Mouse (Mus musculus) myocyte (in vitro differentiated cells): ENCODE data around the gene Arhgap35.

ENCODE experiments used
- POLR2A ChIP-seq: IDR thresholded peaks from one replicate; pipeline ENCODE4 v1.6.1; 2011; ENCODE audit warnings: low read depth, mild to moderate bottlenecking, control low read depth, moderate library complexity; ENCODE audit not compliant: insufficient read length
- POLR2AphosphoS2 ChIP-seq: IDR thresholded peaks from one replicate; pipeline ENCODE4 v1.6.1; 2011; ENCODE audit warnings: low read depth, control low read depth; ENCODE audit not compliant: insufficient read length
- USF1 ChIP-seq: IDR thresholded peaks from one replicate; pipeline ENCODE4 v1.6.1; 2011; ENCODE audit warnings: low read depth, mild to moderate bottlenecking, control low read depth, moderate library complexity

GRCm38 (mm10) chr7:16621066-16621622 is 6.4 kb upstream of the Arhgap35 start:
- TF ChIP-seq POLR2A: no peak
- TF ChIP-seq USF1: no peak
- TF ChIP-seq POLR2AphosphoS2: no peak
